Mouse (Mus musculus): ENCODE measurements around the gene Pias4. TPM values are rescaled to one million over a fixed set of nuclear protein-coding genes. Genes with fewer than 3 reads are reported as not detected.

Pias4 gene
- polyA plus RNA-seq, 1 experiment from 2014 or later: 33.5 TPM

- Histone ChIP-seq H3K27me3 (ENCODE audit: control insufficient read depth, insufficient read depth, low read length) (peaks cover 5% of the 10 kb centered on the region), H3K9ac (ENCODE audit: low read length) (peak overlapping the region; percentile 99), H3K9me3 (ENCODE audit: control insufficient read depth, low read length) (no peaks in the 10 kb centered on the region), H3K4me1 (ENCODE audit: control insufficient read depth in 2 of 2, insufficient read depth in 2 of 2, low read length in 2 of 2) (peaks cover 31 to 46% of the 10 kb centered on the region in 2 experiments), H3K27ac (replicated peaks in 1 of 2; ENCODE audit: control insufficient read depth in 1 of 2, insufficient read depth in 1 of 2, low read depth in 2 of 2, low read length in 2 of 2) (peak overlapping the region; percentile 98 to 99), H3K4me3 (ENCODE audit: control insufficient read depth in 1 of 2, insufficient read depth in 1 of 2, low read depth in 1 of 2, low read length in 2 of 2) (peak overlapping the region; percentile 94 to 97), H3K36me3 (ENCODE audit: control insufficient read depth, insufficient read depth, low read length) (0 out of 2 replicates have a peak, but pooled peaks cover 3% of the 10 kb centered on the region), H3K4me2 (ENCODE audit: low read length) (peak overlapping the region; percentile 99)
- under 1% methylated on average over 43 of the region's 50 CpGs for WGBS
- ATAC-seq (ENCODE audit: insufficient number of reproducible peaks, insufficient read depth, low FRiP score, low read depth): peak; percentile 13; the same call in 1 of the 2 replicates
Measured at GRCm38 (mm10) chr10:81136706-81137231, 31.0 kb downstream of the Pias4 start.

GRCm38 (mm10) chr10:81135831-81136705 is 31.7 kb downstream of the Pias4 start:
- ATAC-seq (ENCODE audit: insufficient number of reproducible peaks, insufficient read depth, low FRiP score, low read depth): peak; percentile 20
- Histone ChIP-seq H3K4me3 (ENCODE audit: control insufficient read depth in 1 of 2, insufficient read depth in 1 of 2, low read depth in 1 of 2, low read length in 2 of 2) (peak overlapping the region; percentile 94 to 97), H3K9me3 (ENCODE audit: control insufficient read depth, low read length) (no peaks in the 10 kb centered on the region), H3K27me3 (ENCODE audit: control insufficient read depth, insufficient read depth, low read length) (peaks cover 5% of the 10 kb centered on the region), H3K4me1 (ENCODE audit: control insufficient read depth in 2 of 2, insufficient read depth in 2 of 2, low read length in 2 of 2) (peaks cover 26 to 39% of the 10 kb centered on the region in 2 experiments), H3K27ac (replicated peaks in 1 of 2; ENCODE audit: control insufficient read depth in 1 of 2, insufficient read depth in 1 of 2, low read depth in 2 of 2, low read length in 2 of 2) (peak overlapping the region; percentile 98 to 99), H3K4me2 (ENCODE audit: low read length) (peak overlapping the region; percentile 99), H3K9ac (ENCODE audit: low read length) (peak overlapping the region; percentile 99), H3K36me3 (ENCODE audit: control insufficient read depth, insufficient read depth, low read length) (no peaks in the 10 kb centered on the region)
- under 1% methylated on average over 60 of the region's 86 CpGs for WGBS

DNA sequence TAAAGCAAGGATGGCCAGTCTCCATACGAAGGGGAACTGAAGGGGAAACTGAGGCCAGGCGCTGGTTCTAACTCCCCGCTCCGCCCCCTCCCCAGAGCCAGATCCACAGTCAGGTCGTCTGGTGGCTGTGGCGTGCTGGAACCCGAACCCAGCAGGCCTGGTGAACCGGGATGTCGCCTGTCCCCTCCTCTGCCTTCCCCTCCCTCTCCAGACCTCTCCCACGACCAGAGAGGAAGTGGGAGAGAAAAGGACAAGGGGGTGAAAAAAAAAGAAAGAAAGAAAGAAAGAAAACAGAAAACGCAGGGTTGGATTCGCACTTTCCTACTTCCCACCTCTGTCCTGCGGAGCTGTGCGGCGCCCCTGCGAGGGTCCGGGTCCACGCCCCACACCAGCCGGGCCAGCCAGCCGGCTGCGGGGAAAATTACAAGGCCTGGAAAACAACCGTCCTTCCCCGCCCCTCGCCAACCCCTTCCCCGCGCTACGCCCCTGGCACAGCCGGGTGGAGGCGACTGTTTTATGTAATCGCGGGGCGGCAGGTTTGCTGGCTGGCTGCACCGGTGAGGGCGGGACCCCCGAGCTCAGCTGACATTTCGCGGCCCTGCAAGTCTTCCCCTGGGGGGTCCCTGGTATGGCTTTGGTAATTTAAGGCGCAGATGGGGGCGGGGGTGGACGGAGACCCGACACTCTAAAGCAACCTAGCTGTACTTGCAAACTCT is 32.6 kb downstream of the Pias4 start, which contains the start of gene Zbtb7a:
Gene Zbtb7a (plus strand): TSS at position 255 of the 716 bp plus-strand sequence.
- H3K36me3 ChIP-seq (ENCODE audit: control insufficient read depth, insufficient read depth, low read length): no peaks in the 10 kb centered on the region
- no peak for ATAC-seq (ENCODE audit: insufficient number of reproducible peaks, insufficient read depth, low FRiP score, low read depth)
- 3% methylated on average over 39 of the region's 41 CpGs for WGBS

GRCm38 (mm10) chr10:81134181-81134587 is 33.5 kb downstream of the Pias4 start:
- 3% methylated on average over 16 of the region's 16 CpGs for WGBS
- 0 out of 2 replicates have a peak overlapping the region, but pooled peaks have one; percentile 9 for H3K9ac ChIP-seq (ENCODE audit: low read length)

More for the DNA sequence above, 32.6 kb downstream of the Pias4 start, which contains the start of gene Zbtb7a:
- Histone ChIP-seq H3K27me3 (ENCODE audit: control insufficient read depth, insufficient read depth, low read length) (peaks cover 5% of the 10 kb centered on the region), H3K4me3 (ENCODE audit: control insufficient read depth in 1 of 2, insufficient read depth in 1 of 2, low read depth in 1 of 2, low read length in 2 of 2) (peak within 1 kb of the TSS; percentile 94 to 97), H3K27ac (replicated peaks in 1 of 2; ENCODE audit: control insufficient read depth in 1 of 2, insufficient read depth in 1 of 2, low read depth in 2 of 2, low read length in 2 of 2) (peak within 1 kb of the TSS; percentile 45 to 99; a peak in 3 of 4 replicates), H3K9ac (ENCODE audit: low read length) (peak within 1 kb of the TSS; percentile 99), H3K4me2 (ENCODE audit: low read length) (peak within 1 kb of the TSS; percentile 99), H3K4me1 (ENCODE audit: control insufficient read depth in 2 of 2, insufficient read depth in 2 of 2, low read length in 2 of 2) (peaks cover 20 to 30% of the 10 kb centered on the region in 2 experiments), H3K9me3 (ENCODE audit: control insufficient read depth, low read length) (no peaks in the 10 kb centered on the region)

DNA sequence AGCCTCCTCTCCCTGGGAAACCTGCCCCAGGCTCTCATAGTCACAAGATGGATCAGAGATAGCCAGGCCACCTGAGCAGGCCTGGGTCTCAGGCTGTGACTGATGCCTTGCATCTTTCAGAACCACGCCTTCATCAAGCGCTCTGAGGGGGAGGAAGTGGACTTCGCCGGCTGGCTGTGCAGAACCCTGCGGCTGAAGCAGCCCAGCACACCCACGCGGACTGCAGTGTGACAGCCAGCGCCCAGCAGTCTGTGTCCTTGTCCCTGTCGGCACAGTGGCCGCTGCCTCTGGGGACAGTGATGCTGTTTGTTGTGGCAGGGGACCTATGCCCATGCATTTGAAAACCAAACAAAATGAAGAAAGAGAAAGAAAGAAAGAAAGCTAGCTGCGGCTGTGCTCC is 44.2 kb downstream of the Pias4 start:
- Histone ChIP-seq H3K4me3 (ENCODE audit: control insufficient read depth in 1 of 2, insufficient read depth in 1 of 2, low read depth in 1 of 2, low read length in 2 of 2) (no peak overlapping the region), H3K4me1 (ENCODE audit: control insufficient read depth in 2 of 2, insufficient read depth in 2 of 2, low read length in 2 of 2) (peaks cover 0 to 2% of the 10 kb centered on the region in 2 experiments; a peak in 3 of 4 replicates), H3K9ac (ENCODE audit: low read length) (no peak overlapping the region), H3K27me3 (ENCODE audit: control insufficient read depth, insufficient read depth, low read length) (no peaks in the 10 kb centered on the region), H3K4me2 (ENCODE audit: low read length) (no peak overlapping the region), H3K36me3 (ENCODE audit: control insufficient read depth, insufficient read depth, low read length) (peaks cover 60% of the 10 kb centered on the region), H3K9me3 (ENCODE audit: control insufficient read depth, low read length) (no peaks in the 10 kb centered on the region), H3K27ac (replicated peaks in 1 of 2; ENCODE audit: control insufficient read depth in 1 of 2, insufficient read depth in 1 of 2, low read depth in 2 of 2, low read length in 2 of 2) (no peak overlapping the region)
- ATAC-seq (ENCODE audit: insufficient number of reproducible peaks, insufficient read depth, low FRiP score, low read depth): no peak
- 77% methylated on average over 11 of the region's 11 CpGs for WGBS

More at GRCm38 (mm10) chr10:81134181-81134587, 33.5 kb downstream of the Pias4 start:
- Histone ChIP-seq H3K27ac (replicated peaks in 1 of 2; ENCODE audit: control insufficient read depth in 1 of 2, insufficient read depth in 1 of 2, low read depth in 2 of 2, low read length in 2 of 2) (no peak overlapping the region), H3K4me1 (ENCODE audit: control insufficient read depth in 2 of 2, insufficient read depth in 2 of 2, low read length in 2 of 2) (peaks cover 15 to 25% of the 10 kb centered on the region in 2 experiments), H3K4me3 (ENCODE audit: control insufficient read depth in 1 of 2, insufficient read depth in 1 of 2, low read depth in 1 of 2, low read length in 2 of 2) (peak overlapping the region in 1 of 2 experiments; percentile 94; a peak in 1 of 4 replicates), H3K9me3 (ENCODE audit: control insufficient read depth, low read length) (no peaks in the 10 kb centered on the region), H3K36me3 (ENCODE audit: control insufficient read depth, insufficient read depth, low read length) (no peaks in the 10 kb centered on the region), H3K4me2 (ENCODE audit: low read length) (peak overlapping the region; percentile 99), H3K27me3 (ENCODE audit: control insufficient read depth, insufficient read depth, low read length) (peaks cover 5% of the 10 kb centered on the region)
- no peak for ATAC-seq (ENCODE audit: insufficient number of reproducible peaks, insufficient read depth, low FRiP score, low read depth)

- Histone ChIP-seq H3K27me3 (ENCODE audit: control insufficient read depth, insufficient read depth, low read length) (no peaks in the 10 kb centered on the region), H3K4me1 (ENCODE audit: control insufficient read depth in 2 of 2, insufficient read depth in 2 of 2, low read length in 2 of 2) (no peaks in the 10 kb centered on the region), H3K9ac (ENCODE audit: low read length) (no peak overlapping the region), H3K4me2 (ENCODE audit: low read length) (no peak overlapping the region), H3K36me3 (ENCODE audit: control insufficient read depth, insufficient read depth, low read length) (peaks cover 66% of the 10 kb centered on the region), H3K27ac (replicated peaks in 1 of 2; ENCODE audit: control insufficient read depth in 1 of 2, insufficient read depth in 1 of 2, low read depth in 2 of 2, low read length in 2 of 2) (no peak overlapping the region), H3K9me3 (ENCODE audit: control insufficient read depth, low read length) (no peaks in the 10 kb centered on the region), H3K4me3 (ENCODE audit: control insufficient read depth in 1 of 2, insufficient read depth in 1 of 2, low read depth in 1 of 2, low read length in 2 of 2) (no peak overlapping the region)
- no peak for ATAC-seq (ENCODE audit: insufficient number of reproducible peaks, insufficient read depth, low FRiP score, low read depth)
- WGBS: 75% methylated on average over 2 of the region's 2 CpGs
Measured at GRCm38 (mm10) chr10:81122889-81123288, 44.8 kb downstream of the Pias4 start.

GRCm38 (mm10) chr10:81120650-81121049 is 47.1 kb downstream of the Pias4 start:
- Histone ChIP-seq H3K36me3 (ENCODE audit: control insufficient read depth, insufficient read depth, low read length) (peaks cover 86% of the 10 kb centered on the region), H3K27me3 (ENCODE audit: control insufficient read depth, insufficient read depth, low read length) (no peaks in the 10 kb centered on the region), H3K9ac (ENCODE audit: low read length) (no peak overlapping the region), H3K4me3 (ENCODE audit: control insufficient read depth in 1 of 2, insufficient read depth in 1 of 2, low read depth in 1 of 2, low read length in 2 of 2) (no peak overlapping the region), H3K27ac (replicated peaks in 1 of 2; ENCODE audit: control insufficient read depth in 1 of 2, insufficient read depth in 1 of 2, low read depth in 2 of 2, low read length in 2 of 2) (no peak overlapping the region), H3K4me1 (ENCODE audit: control insufficient read depth in 2 of 2, insufficient read depth in 2 of 2, low read length in 2 of 2) (no peaks in the 10 kb centered on the region), H3K4me2 (ENCODE audit: low read length) (no peak overlapping the region), H3K9me3 (ENCODE audit: control insufficient read depth, low read length) (no peaks in the 10 kb centered on the region)
- ATAC-seq (ENCODE audit: insufficient number of reproducible peaks, insufficient read depth, low FRiP score, low read depth): no peak
- 79% methylated on average over 7 of the region's 7 CpGs for WGBS

Measured in heart, embryonic 14.5 days (tissue).